Mouse (Mus musculus) layer of hippocampus, adult 8-10 months (tissue): ENCODE data around the gene Natd1. TPM values are rescaled to one million over a fixed set of nuclear protein-coding genes. Genes with fewer than 3 reads are reported as not detected.

ENCODE experiments used
- DNase-seq, 2 experiments: peaks; one replicate each; pipeline ENCODE4 v3.0.0; 2022; ENCODE audit warnings: low spot score in 2 of 2
- total RNA-seq, 4 experiments: library from RNA; stranded (reverse); gene quantifications; 2 replicates each; pipeline ENCODE4 v1.2.4; 2022

The Natd1 gene
- total RNA-seq, 4 experiments from 2014 or later = 9.4 to 16.6 (median 13.1) TPM

- DNase-seq = peak; percentile 92 to 95
Measured at GRCm38 (mm10) chr11:60931869-60932481, 17.4 kb upstream of the Natd1 start, which contains the start of gene Map2k3. Map2k3 (plus strand) TSS chr11:60932033.

- no peak for DNase-seq
Measured at GRCm38 (mm10) chr11:60931282-60931868, 16.8 kb upstream of the Natd1 start.

- DNase-seq = no peak
Measured at GRCm38 (mm10) chr11:60930724-60931281, 16.3 kb upstream of the Natd1 start.

- DNase-seq = peak; percentile 86 to 93
Measured at GRCm38 (mm10) chr11:60927264-60927663, 12.7 kb upstream of the Natd1 start.

GRCm38 (mm10) chr11:60924981-60925380, 10.4 kb upstream of the Natd1 start:
- no peak for DNase-seq

- DNase-seq = no peak
Measured at GRCm38 (mm10) chr11:60924498-60924897, 9.9 kb upstream of the Natd1 start.

GRCm38 (mm10) chr11:60922964-60923363, 8.4 kb upstream of the Natd1 start:
- DNase-seq = no peak

GRCm38 (mm10) chr11:60922195-60922594, 7.6 kb upstream of the Natd1 start:
- DNase-seq = no peak

GRCm38 (mm10) chr11:60920021-60920420, 5.5 kb upstream of the Natd1 start:
- DNase-seq = no peak

- no peak for DNase-seq
Measured at GRCm38 (mm10) chr11:60915201-60915600, 651 bp upstream of the Natd1 start.

GRCm38 (mm10) chr11:60913301-60914196, 1.0 kb downstream of the Natd1 start:
- peak; percentile 85 to 89 for DNase-seq

- no peak for DNase-seq
Measured at GRCm38 (mm10) chr11:60912525-60912973, 2.0 kb downstream of the Natd1 start.

- DNase-seq = no peak
Measured at GRCm38 (mm10) chr11:60909626-60910025, 4.9 kb downstream of the Natd1 start.

- DNase-seq = no peak
Measured at GRCm38 (mm10) chr11:60908073-60908472, 6.5 kb downstream of the Natd1 start.

GRCm38 (mm10) chr11:60906449-60906848, 8.1 kb downstream of the Natd1 start:
- DNase-seq = no peak

- peak in 1 of 2 experiments; percentile 24 for DNase-seq
Measured at GRCm38 (mm10) chr11:60905407-60906120, 9.0 kb downstream of the Natd1 start.

- no peak for DNase-seq
Measured at GRCm38 (mm10) chr11:60903661-60904061, 10.9 kb downstream of the Natd1 start.

GRCm38 (mm10) chr11:60902486-60902885, 12.1 kb downstream of the Natd1 start:
- no peak for DNase-seq

- no peak for DNase-seq
Measured at GRCm38 (mm10) chr11:60902001-60902400, 12.5 kb downstream of the Natd1 start.

GRCm38 (mm10) chr11:60895915-60896314, 18.6 kb downstream of the Natd1 start:
- no peak for DNase-seq

GRCm38 (mm10) chr11:60890744-60891143, 23.8 kb downstream of the Natd1 start:
- no peak for DNase-seq
